Mouse (Mus musculus): ENCODE data around the gene St3gal3.

St3gal3 gene

DNA sequence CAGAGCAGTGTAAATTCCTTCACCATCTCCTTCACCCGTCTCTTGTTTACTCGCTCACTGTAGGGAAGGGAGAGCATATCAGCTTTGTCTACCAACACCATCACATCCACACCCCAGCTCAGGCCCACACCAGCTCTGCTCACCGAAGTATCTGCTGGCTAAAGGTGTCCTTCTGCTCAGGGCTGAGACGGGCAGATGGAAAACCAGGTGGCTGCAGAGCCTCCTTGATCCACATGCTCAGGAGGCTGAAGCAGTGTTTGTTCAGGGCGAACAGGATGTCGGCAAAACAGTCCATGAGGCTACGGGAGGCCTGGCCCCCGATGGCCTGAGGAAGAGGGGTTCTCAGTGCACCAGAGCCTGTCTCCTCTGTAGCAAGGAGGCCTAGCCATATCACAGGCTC, 240.1 kb downstream of the St3gal3 start:
- no peak for DNase-seq (ENCODE audit: low spot score)

GRCm38 (mm10) chr4:117893376-117893775, 241.3 kb downstream of the St3gal3 start:
- no peak for DNase-seq (ENCODE audit: low spot score)

GRCm38 (mm10) chr4:117891738-117892161, 243.0 kb downstream of the St3gal3 start, which contains the start of gene Dph2:
TSS of gene Dph2 (minus strand) at chr4:117892032.
- peak; percentile 93 for DNase-seq (ENCODE audit: low spot score)

DNA sequence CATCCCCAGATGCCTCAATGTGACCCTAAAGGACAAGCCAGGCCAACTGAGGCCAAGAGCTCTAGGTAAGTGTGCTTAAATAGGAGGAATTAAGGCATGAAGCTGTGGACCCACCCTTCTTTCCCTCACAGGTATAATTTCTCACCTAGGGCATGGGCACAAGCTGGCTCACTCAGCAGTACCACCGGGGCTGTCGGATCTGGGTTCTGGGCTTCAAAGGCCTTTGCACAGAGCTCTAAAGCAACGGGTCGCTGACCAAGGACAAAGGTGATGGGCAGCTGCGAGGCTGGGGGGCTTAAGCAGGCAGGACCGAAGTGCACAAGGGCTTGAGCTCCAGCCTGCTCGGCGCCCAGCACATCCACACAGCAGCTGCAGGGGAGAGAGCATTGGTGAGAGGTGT, 244.0 kb downstream of the St3gal3 start:
- no peak for DNase-seq (ENCODE audit: low spot score)

DNA sequence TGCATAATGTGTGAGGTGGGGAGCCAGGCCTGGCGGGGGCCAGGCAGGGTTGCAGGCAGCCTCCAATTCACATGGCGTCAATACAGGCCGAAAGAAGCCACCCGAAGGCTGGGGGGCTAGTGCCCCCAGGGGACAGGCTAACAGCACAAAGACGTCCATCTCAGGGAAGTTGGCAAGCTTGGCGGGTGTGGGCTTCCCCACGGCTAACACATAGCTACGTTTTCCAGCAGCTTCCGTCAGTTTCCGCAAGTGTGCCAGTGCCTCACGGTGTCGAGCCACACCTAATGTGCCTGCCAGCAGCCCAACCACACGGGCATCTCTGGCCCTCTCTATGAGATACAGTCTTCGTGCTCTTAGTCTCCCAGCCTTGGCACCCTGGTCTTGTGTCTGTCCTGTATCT, 244.7 kb downstream of the St3gal3 start:
- DNase-seq (ENCODE audit: low spot score): no peak

GRCm38 (mm10) chr4:117889471-117889870, 245.2 kb downstream of the St3gal3 start:
- DNase-seq (ENCODE audit: low spot score): no peak

DNA sequence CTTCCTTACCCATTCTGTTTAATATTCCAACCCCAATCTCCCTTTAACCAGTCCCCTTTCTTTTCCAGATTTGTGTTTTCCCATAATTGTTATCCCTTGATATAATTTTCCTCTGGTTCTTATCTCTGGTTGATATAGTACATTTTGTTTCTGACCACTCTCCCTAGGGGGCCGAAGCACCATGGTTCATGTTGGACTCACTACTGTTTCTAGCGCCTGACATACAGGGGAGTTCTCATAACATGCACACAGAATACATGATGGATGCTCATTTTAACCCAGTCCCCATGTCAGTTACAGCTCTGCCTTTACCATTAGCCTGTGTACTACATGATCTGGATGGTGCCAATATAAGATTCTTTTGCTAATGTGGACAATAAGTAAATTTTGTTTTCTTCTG, 246.8 kb downstream of the St3gal3 start:
- no peak for DNase-seq (ENCODE audit: low spot score)

DNA sequence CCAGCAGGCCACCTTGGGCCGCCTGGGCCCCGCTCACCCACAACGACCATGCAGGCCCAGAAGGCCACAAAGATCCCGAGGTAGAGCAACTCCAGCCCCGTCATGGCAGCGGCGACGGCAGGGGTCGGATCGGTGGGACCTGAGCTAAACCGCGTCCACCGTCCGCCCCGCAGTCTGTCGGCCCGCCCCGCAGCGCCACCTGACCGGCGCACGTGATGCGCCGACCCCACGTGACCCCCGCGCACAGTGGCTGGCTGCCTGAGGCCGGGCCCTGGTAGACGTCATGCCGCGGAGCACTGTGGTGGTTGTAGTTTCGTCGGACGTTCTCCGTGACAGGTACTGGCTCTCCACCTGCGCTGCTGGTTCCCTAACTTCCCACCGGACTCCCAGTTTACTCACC, 247.6 kb downstream of the St3gal3 start, which contains the start of gene Atp6v0b:
Atp6v0b (minus strand) TSS at position 201 of the 400 bp plus-strand sequence.
- peak; percentile 95 for DNase-seq (ENCODE audit: low spot score)

GRCm38 (mm10) chr4:117886644-117887043, 248.1 kb downstream of the St3gal3 start:
- no peak for DNase-seq (ENCODE audit: low spot score)

DNA sequence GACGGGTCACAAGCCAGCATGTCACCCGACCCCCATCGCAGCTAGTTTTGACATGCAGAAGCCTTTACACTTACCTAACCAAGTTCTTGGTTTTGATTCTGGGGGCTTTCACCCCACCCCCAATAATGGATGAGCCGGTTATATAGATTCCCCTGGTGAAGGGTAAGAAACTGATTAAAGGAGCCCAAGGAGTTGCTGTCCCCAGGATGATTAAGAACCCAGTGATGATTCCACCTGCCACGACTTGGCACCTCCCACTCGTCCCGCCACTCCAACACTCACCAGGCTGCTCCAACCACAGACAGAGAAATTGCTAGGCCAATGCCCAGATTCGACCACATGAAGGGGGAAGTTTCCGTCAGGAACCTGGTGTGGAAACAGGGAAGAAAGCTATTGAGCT, 248.7 kb downstream of the St3gal3 start:
- DNase-seq (ENCODE audit: low spot score): no peak

GRCm38 (mm10) chr4:117885093-117885492, 249.6 kb downstream of the St3gal3 start:
- DNase-seq (ENCODE audit: low spot score): no peak

DNA sequence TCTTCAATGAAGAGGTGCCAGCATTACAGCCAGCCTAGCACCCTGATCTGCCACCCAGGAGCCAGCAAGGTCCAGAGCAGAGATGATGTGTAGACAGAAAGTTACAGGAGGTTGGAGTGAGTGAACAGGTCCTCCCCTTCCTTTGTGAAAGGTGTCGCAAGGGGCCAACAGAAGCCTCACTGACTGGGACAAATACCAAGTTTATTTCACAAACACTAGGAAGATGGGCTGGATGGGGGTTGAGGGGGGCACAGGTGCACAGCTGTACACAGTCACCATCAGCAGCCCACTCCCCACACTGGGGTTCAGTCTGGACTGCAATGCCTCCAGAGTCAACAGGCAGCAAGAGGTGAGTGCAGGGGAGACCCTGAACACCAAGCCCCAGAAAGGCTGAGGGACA, 250.6 kb downstream of the St3gal3 start:
- DNase-seq (ENCODE audit: low spot score): no peak

DNA sequence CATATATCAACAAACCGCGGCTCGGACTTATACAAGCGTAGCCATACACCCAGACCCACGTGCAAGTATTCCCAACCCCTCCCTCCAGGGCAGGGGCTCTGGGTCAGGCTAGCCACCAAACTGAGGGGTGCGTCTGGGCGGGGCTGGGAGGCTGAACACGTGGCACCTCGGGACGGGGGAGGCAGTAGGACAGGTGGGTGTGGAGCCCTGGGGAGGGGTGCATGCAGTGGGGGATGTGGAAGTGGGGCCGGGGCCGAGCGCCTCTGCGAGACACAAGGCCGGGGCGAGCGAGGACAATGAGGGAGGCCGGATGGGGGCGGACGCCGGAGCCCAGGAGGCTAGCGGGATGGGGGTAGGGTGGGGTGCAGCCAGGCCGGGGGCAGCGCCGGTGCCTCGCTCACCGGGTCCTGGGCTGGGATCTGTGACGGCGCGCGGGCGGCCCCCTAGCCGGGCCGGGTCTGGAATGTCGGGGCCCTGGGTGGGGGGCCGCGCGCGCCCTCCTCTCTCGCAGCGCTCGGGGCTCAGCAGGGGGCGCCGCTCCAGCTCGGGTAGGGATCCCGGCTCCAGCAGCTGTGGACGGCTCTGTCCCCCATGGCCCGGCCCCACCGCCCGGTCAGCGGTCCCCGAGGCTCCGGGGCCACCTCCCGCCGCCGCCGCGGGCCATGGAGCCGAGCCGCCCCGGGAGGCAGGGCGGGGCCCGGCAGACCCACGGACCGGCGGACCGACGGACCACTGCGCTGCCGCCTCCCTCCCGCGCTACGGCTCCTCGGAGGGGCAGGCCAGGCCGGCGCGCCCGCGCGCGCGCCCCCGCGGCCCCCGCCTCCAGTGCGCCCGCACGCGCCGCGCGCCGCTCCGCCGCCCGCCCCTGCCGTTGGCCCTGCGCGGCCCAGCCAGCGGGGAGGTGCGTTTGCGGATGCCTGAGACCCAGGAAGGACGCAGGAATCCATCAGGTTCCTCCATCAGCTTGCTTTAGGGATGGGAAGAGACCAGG, 251.7 kb downstream of the St3gal3 start, which contains the start of gene B4galt2:
B4galt2 (minus strand) TSS at position 787 of the 991 bp plus-strand sequence.
- no peak for DNase-seq (ENCODE audit: low spot score)

Data from lung, postnatal 25 days (tissue).